Mouse (Mus musculus): ENCODE data around the gene Hdac8. TPM values are rescaled to one million over a fixed set of nuclear protein-coding genes. Genes with fewer than 3 reads are reported as not detected.

The Hdac8 gene
- total and polyA plus RNA-seq, 3 experiments: 8.8 to 11.8 TPM; not detected in 1

GRCm38 (mm10) chrX:102259772-102260171, 245.4 kb downstream of the Hdac8 start:
- Histone ChIP-seq H3K9me3 (replicated peaks; ENCODE audit: insufficient read depth, low read length) (no peaks in the 10 kb centered on the region), H3K4me1 (ENCODE audit: control insufficient read depth in 1 of 2, insufficient read depth in 2 of 2, low read length in 2 of 2) (no peaks in the 10 kb centered on the region), H3K9ac (ENCODE audit: control insufficient read depth, low read depth, low read length, poor library complexity, severe bottlenecking) (no peak overlapping the region), H3K36me3 (ENCODE audit: control insufficient read depth in 1 of 2, insufficient read depth in 2 of 2, low read length in 2 of 2) (no peaks in the 10 kb centered on the region), H3K27ac (ENCODE audit: control insufficient read depth, low read depth, low read length) (no peak overlapping the region), H3K79me2 (ENCODE audit: control insufficient read depth, insufficient read depth, low read length, poor library complexity) (no peaks in the 10 kb centered on the region), H3K27me3 (ENCODE audit: control insufficient read depth in 1 of 2, insufficient read depth in 2 of 2, low read length in 2 of 2) (no peaks in the 10 kb centered on the region), H3K4me3 (ENCODE audit: control insufficient read depth in 1 of 2, insufficient read depth in 1 of 2, low read depth in 2 of 2, low read length in 2 of 2) (no peak overlapping the region)
- TF ChIP-seq KAT2A (conservative IDR thresholded peaks at IDR 0.05; ENCODE audit: low read depth, low read length): no peak
- TF ChIP-seq MEF2A (IDR thresholded peaks at IDR 0.05; ENCODE audit: extremely low read depth, insufficient replicate concordance, low read depth, low read length, poor library complexity, severe bottlenecking): no peak
- DNase-seq (ENCODE audit: low read depth, low spot score): no peak

DNA sequence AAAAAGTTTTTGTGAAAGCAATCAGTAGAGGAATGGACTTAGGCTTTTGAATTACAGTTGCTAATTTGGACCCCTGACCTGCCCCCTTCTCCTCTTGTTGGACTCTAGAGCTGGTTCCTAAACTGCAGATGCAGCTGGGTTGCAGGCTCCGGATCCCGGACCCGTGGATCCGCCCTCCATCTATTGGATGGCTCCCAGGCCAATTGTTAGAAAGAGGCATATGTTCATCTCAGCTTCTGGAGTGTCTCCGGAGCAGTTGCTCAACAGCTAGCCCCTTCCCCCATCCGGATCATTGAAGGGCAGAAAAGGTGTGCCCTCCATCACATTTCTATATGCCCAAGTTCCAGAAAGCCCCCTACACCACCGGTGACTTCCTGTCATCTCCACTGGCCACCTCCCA, 251.3 kb downstream of the Hdac8 start:
- Histone ChIP-seq H3K27me3 (ENCODE audit: control insufficient read depth in 1 of 2, insufficient read depth in 2 of 2, low read length in 2 of 2) (no peaks in the 10 kb centered on the region), H3K4me1 (ENCODE audit: control insufficient read depth in 1 of 2, insufficient read depth in 2 of 2, low read length in 2 of 2) (no peaks in the 10 kb centered on the region), H3K9me3 (replicated peaks; ENCODE audit: insufficient read depth, low read length) (no peaks in the 10 kb centered on the region), H3K36me3 (ENCODE audit: control insufficient read depth in 1 of 2, insufficient read depth in 2 of 2, low read length in 2 of 2) (no peaks in the 10 kb centered on the region), H3K9ac (ENCODE audit: control insufficient read depth, low read depth, low read length, poor library complexity, severe bottlenecking) (no peak overlapping the region), H3K27ac (ENCODE audit: control insufficient read depth, low read depth, low read length) (no peak overlapping the region), H3K79me2 (ENCODE audit: control insufficient read depth, insufficient read depth, low read length, poor library complexity) (no peaks in the 10 kb centered on the region), H3K4me3 (ENCODE audit: control insufficient read depth in 1 of 2, insufficient read depth in 1 of 2, low read depth in 2 of 2, low read length in 2 of 2) (no peak overlapping the region)
- no peak for DNase-seq (ENCODE audit: low read depth, low spot score)
- TF ChIP-seq MAZ (IDR thresholded peaks at IDR 0.05; ENCODE audit: low read depth, low read length) (no peak), POLR2AphosphoS2 (IDR thresholded peaks at IDR 0.05; ENCODE audit: low read length) (no peak), RAD21 (IDR thresholded peaks at IDR 0.05; ENCODE audit: low read depth, low read length) (no peak), MEF2A (IDR thresholded peaks at IDR 0.05; ENCODE audit: extremely low read depth, insufficient replicate concordance, low read depth, low read length, poor library complexity, severe bottlenecking) (no peak), CHD1 (IDR thresholded peaks at IDR 0.05; ENCODE audit: low read depth, low read length) (no peak), ZKSCAN1 (IDR thresholded peaks at IDR 0.05; ENCODE audit: low read depth, low read length) (no peak), RCOR1 (IDR thresholded peaks at IDR 0.05; ENCODE audit: low read depth, low read length) (no peak), E2F4 (IDR thresholded peaks at IDR 0.05; ENCODE audit: borderline replicate concordance, low read depth, low read length) (no peak), EP300 (IDR thresholded peaks at IDR 0.05; ENCODE audit: low read depth in 1 of 2, low read length in 2 of 2) (no peak), MYC (IDR thresholded peaks at IDR 0.05; ENCODE audit: low read depth, low read length) (no peak), USF1 (IDR thresholded peaks at IDR 0.05; ENCODE audit: low read depth, low read length) (no peak)

DNA sequence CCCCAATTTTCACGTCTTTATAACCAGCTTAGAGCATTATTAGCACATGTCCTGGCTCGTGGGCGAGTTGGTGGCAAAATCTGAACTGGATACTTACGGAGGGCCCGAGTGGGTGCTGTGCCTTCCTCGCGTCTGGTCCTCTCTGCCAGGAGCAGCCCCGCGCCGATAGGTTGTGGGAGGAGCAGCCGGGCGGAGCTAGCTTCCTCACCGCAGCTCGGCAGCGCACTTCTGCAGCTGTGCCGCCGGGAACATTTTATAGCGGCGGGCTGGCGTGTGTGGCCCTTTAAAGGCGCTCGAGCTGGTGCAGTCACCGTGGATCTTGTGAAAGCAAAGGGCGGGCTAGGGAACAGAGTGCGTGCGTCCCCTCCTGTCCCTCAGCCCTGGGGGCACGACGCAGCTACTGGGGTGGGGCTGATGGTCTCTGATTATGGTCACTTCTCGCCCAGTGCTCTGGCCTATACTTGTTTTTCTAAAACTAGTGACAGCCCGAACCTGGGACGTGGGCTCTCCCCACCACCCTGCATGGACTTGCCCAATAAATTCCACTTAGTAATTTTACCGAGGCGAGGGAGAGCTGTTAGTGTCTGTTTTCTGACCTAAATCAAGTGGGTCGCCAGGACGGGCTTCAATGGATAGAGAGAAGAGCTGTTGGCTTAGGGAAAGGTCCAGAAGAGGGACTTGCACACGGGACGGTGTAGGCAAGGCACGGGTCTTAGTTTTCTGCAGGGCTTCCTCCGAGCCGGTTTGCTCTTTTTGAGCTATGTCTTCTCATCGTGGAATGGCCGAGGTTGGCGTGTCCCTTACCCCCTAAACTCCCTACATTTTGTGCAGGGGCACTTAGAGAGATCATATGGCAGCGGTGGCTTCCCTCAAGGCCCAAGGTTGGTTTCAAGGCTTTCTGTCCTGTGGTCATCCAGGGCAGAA, 253.0 kb downstream of the Hdac8 start, which contains the start of gene Cited1:
TSS of gene Cited1 (minus strand) at position 245 of the 924 bp plus-strand sequence.
- no peaks in the 10 kb centered on the region for H3K79me2 ChIP-seq (ENCODE audit: control insufficient read depth, insufficient read depth, low read length, poor library complexity)
- no peaks in the 10 kb centered on the region for H3K36me3 ChIP-seq (ENCODE audit: control insufficient read depth in 1 of 2, insufficient read depth in 2 of 2, low read length in 2 of 2)
- no peak for DNase-seq (ENCODE audit: low read depth, low spot score)
- H3K27ac ChIP-seq (ENCODE audit: control insufficient read depth, low read depth, low read length): no peak within 1 kb of the TSS
- H3K4me3 ChIP-seq (ENCODE audit: control insufficient read depth in 1 of 2, insufficient read depth in 1 of 2, low read depth in 2 of 2, low read length in 2 of 2): no peak within 1 kb of the TSS
- no peaks in the 10 kb centered on the region for H3K9me3 ChIP-seq (replicated peaks; ENCODE audit: insufficient read depth, low read length)
- no peaks in the 10 kb centered on the region for H3K4me1 ChIP-seq (ENCODE audit: control insufficient read depth in 1 of 2, insufficient read depth in 2 of 2, low read length in 2 of 2)
- H3K9ac ChIP-seq (ENCODE audit: control insufficient read depth, low read depth, low read length, poor library complexity, severe bottlenecking): no peak within 1 kb of the TSS
- H3K27me3 ChIP-seq (ENCODE audit: control insufficient read depth in 1 of 2, insufficient read depth in 2 of 2, low read length in 2 of 2): no peaks in the 10 kb centered on the region
- TF ChIP-seq MAZ (IDR thresholded peaks at IDR 0.05; ENCODE audit: low read depth, low read length) (no peak), MAX (IDR thresholded peaks at IDR 0.05; ENCODE audit: low read length) (no peak), ELF1 (IDR thresholded peaks at IDR 0.05; ENCODE audit: low read depth, low read length) (no peak), POLR2AphosphoS5 (IDR thresholded peaks at IDR 0.05; ENCODE audit: borderline replicate concordance, low read depth, low read length) (no peak), MAFK (IDR thresholded peaks at IDR 0.05; ENCODE audit: borderline replicate concordance, low read depth, low read length) (no peak), USF2 (IDR thresholded peaks at IDR 0.05; ENCODE audit: borderline replicate concordance in 1 of 2, insufficient read depth in 1 of 2, low read depth in 1 of 2, low read length in 2 of 2) (no peak), TBP (IDR thresholded peaks at IDR 0.05; ENCODE audit: low read depth, low read length) (no peak), GATA1 (IDR thresholded peaks at IDR 0.05; ENCODE audit: low read depth, low read length) (no peak), HCFC1 (IDR thresholded peaks at IDR 0.05; ENCODE audit: low read depth, low read length) (no peak), ZC3H11A (IDR thresholded peaks at IDR 0.05; ENCODE audit: low read depth, low read length) (no peak), ZMIZ1 (IDR thresholded peaks at IDR 0.05; ENCODE audit: low read depth, low read length) (no peak), CHD1 (IDR thresholded peaks at IDR 0.05; ENCODE audit: low read depth, low read length) (no peak), TAL1 (IDR thresholded peaks at IDR 0.05; ENCODE audit: low read length) (no peak), NELFE (IDR thresholded peaks at IDR 0.05; ENCODE audit: low read depth, low read length) (no peak)

All from MEL (cell line).